8 mouse cellular contexts compared by ENCODE assay signal in the genomic region with DNA sequence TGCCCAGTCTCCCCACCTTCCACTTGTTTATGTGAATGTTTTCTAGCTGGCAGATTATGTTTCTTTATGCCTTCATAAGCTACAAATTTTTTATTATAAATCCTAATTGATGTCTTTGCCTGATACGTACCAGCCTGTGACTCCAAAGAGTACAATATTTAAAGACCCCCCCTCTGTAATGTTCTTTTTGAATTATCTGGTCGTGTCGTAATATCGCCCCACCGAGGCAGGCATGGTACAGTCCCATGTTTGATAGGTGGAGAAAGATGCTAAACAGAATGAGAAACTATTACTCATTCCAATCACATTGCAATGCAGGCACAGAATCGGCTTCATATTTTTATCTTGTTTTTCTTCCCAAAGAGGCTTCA. TPM values are rescaled to one million over a fixed set of nuclear protein-coding genes. Genes with fewer than 3 reads are reported as not detected.
A peak's percentile ranks its signal among the peaks of the same experiment; 100 is the strongest.
DNase-seq lines count a peak whose midpoint lies in the region; ATAC-seq and TF ChIP-seq lines count a peak whose summit lies in the region.

No protein-coding gene starts in this region.

- no peak; the same call in 1 of the 2 replicates for TF ChIP-seq CTCF in gastrocnemius, adult 2 months (IDR thresholded peaks at IDR 0.05)
- TF ChIP-seq CTCF in forebrain, postnatal 0 days (IDR thresholded peaks at IDR 0.05; ENCODE audit: low read depth), result peak; percentile 54

- H3K4me3 ChIP-seq in gastrocnemius, adult 2 months, result peak overlapping the region; percentile 99
- peak overlapping the region; percentile 98 for H3K4me3 ChIP-seq in forebrain, postnatal 0 days (ENCODE audit: low read depth, low read length)
- peak overlapping the region; percentile 95 for H3K4me3 ChIP-seq in limb, embryonic 11.5 days (ENCODE audit: low read depth, low read length)
- H3K4me3 ChIP-seq in neural tube, embryonic 12.5 days, result peak overlapping the region; percentile 99

- peaks cover 19% of the 10 kb centered on the region for H3K4me1 ChIP-seq in forebrain, postnatal 0 days (ENCODE audit: insufficient read depth)
- H3K4me1 ChIP-seq in limb, embryonic 11.5 days (ENCODE audit: control insufficient read depth, insufficient read depth, low read length), result 0 out of 2 replicates have a peak, but pooled peaks cover 5% of the 10 kb centered on the region
- H3K4me1 ChIP-seq in neural tube, embryonic 12.5 days, result peaks cover 16% of the 10 kb centered on the region

- DNase-seq in gastrocnemius, adult 2 months, result no peak
- DNase-seq in gastrocnemius, postnatal 25 days, result no peak
- peak; percentile 36 for DNase-seq in urinary bladder, postnatal 14 days (ENCODE audit: low spot score)
- DNase-seq in urinary bladder, postnatal 4 days (ENCODE audit: low spot score in 2 of 2), result no peak
- DNase-seq in forebrain, postnatal 0 days, result no peak
- DNase-seq in limb, embryonic 11.5 days (ENCODE audit: low spot score), result no peak
- no peak for DNase-seq in gastrocnemius, postnatal 10 days

- under 1% methylated on average over 6 of the region's 6 CpGs for WGBS in forebrain, postnatal 0 days
- 5% methylated on average over 6 of the region's 6 CpGs for WGBS in limb, embryonic 11.5 days
- WGBS in neural tube, embryonic 12.5 days, result 2% methylated on average over 6 of the region's 6 CpGs

- no peaks in the 10 kb centered on the region for H3K27me3 ChIP-seq in forebrain, postnatal 0 days (ENCODE audit: insufficient read depth, low read length)
- no peaks in the 10 kb centered on the region for H3K27me3 ChIP-seq in limb, embryonic 11.5 days (ENCODE audit: control insufficient read depth, insufficient read depth, low read length)
- no peaks in the 10 kb centered on the region for H3K27me3 ChIP-seq in neural tube, embryonic 12.5 days (replicated peaks)

- H3K4me2 ChIP-seq in forebrain, postnatal 0 days (ENCODE audit: low read depth), result peak overlapping the region; percentile 78
- H3K4me2 ChIP-seq in limb, embryonic 11.5 days (ENCODE audit: low read depth, severe bottlenecking), result peak overlapping the region; percentile 50; the same call in 1 of the 2 replicates
- peak overlapping the region; percentile 69 for H3K4me2 ChIP-seq in neural tube, embryonic 12.5 days (replicated peaks)

- peak overlapping the region; percentile 99 for H3K9ac ChIP-seq in forebrain, postnatal 0 days
- H3K9ac ChIP-seq in limb, embryonic 11.5 days (ENCODE audit: low read length), result no peak overlapping the region
- H3K9ac ChIP-seq in neural tube, embryonic 12.5 days, result 0 out of 2 replicates have a peak overlapping the region, but pooled peaks have one; percentile 97

- no peaks in the 10 kb centered on the region for H3K36me3 ChIP-seq in forebrain, postnatal 0 days (ENCODE audit: insufficient read depth)
- no peaks in the 10 kb centered on the region for H3K36me3 ChIP-seq in limb, embryonic 11.5 days (ENCODE audit: control insufficient read depth, insufficient read depth, low read length)
- H3K36me3 ChIP-seq in neural tube, embryonic 12.5 days, result 0 out of 2 replicates have a peak, but pooled peaks cover 2% of the 10 kb centered on the region

- peak; percentile 87 for ATAC-seq in forebrain, postnatal 0 days
- ATAC-seq in limb, embryonic 11.5 days (ENCODE audit: insufficient number of reproducible peaks, low FRiP score, low TSS enrichment, low read depth), result peak; percentile 49
- peak; percentile 63 for ATAC-seq in neural tube, embryonic 12.5 days (ENCODE audit: low FRiP score, low read depth)

- no peaks in the 10 kb centered on the region for H3K9me3 ChIP-seq in forebrain, postnatal 0 days (ENCODE audit: low read length)
- H3K9me3 ChIP-seq in limb, embryonic 11.5 days (ENCODE audit: control insufficient read depth, low read length), result no peaks in the 10 kb centered on the region
- no peaks in the 10 kb centered on the region for H3K9me3 ChIP-seq in neural tube, embryonic 12.5 days

- intact Hi-C loops in gastrocnemius, adult 2 months (cut with DNase I), result loop anchor here (5.0 kb wide), 1 partner anchor 41 kb away; no protein-coding TSS in a partner anchor

- peak overlapping the region; percentile 99 for H3K27ac ChIP-seq in gastrocnemius, adult 2 months
- peak overlapping the region; percentile 99 for H3K27ac ChIP-seq in forebrain, postnatal 0 days (ENCODE audit: low read depth, low read length)
- H3K27ac ChIP-seq in limb, embryonic 11.5 days (replicated peaks; ENCODE audit: low read depth, low read length), result no peak overlapping the region
- peak overlapping the region; percentile 39; the same call in 1 of the 2 replicates for H3K27ac ChIP-seq in neural tube, embryonic 12.5 days

RNA-seq across cellular contexts. Expression of a gene that starts 0.4 kb away (rescaled TPM):
- 10 to 100 TPM; 30.6 to 37.7 TPM for total RNA-seq in gastrocnemius, adult 2 months (2021)
- 10 to 100 TPM; 28.8 to 32.7 TPM for total RNA-seq in gastrocnemius, postnatal 25 days (2021)
- 300 and 363 TPM in 2 replicates for total RNA-seq in forebrain, postnatal 0 days (2014; rRNA removed)
- 533 and 637 TPM in 2 replicates for polyA plus RNA-seq in forebrain, postnatal 0 days (2015; fragmentation: Nextera tagmentation; extraction: Ambion mirVana)
- 78.5 and 94.1 TPM in 2 replicates for polyA plus RNA-seq in limb, embryonic 11.5 days (2014; fragmentation: Nextera tagmentation; extraction: Ambion mirVana)
- polyA plus RNA-seq in neural tube, embryonic 12.5 days (2016; fragmentation: Nextera tagmentation; extraction: Ambion mirVana), result 390 and 430 TPM in 2 replicates
- 10 to 100 TPM; 50.5 to 55.1 TPM for total RNA-seq in gastrocnemius, postnatal 10 days (2021)

RNA-seq across cellular contexts. Expression of a gene that starts 10.3 kb away (rescaled TPM):
- 1 to 10 TPM; 7.8 to 8.5 TPM for total RNA-seq in gastrocnemius, adult 2 months (2021)
- total RNA-seq in gastrocnemius, postnatal 25 days (2021), result 10 to 100 TPM in 1 of 2 experiments, 1 to 10 TPM in 1; 8.7 to 14.3 TPM
- 15.9 and 18.3 TPM in 2 replicates for total RNA-seq in forebrain, postnatal 0 days (2014; rRNA removed)
- 2.0 and 4.2 TPM in 2 replicates for polyA plus RNA-seq in forebrain, postnatal 0 days (2015; fragmentation: Nextera tagmentation; extraction: Ambion mirVana)
- 10.6 and 10.9 TPM in 2 replicates for polyA plus RNA-seq in limb, embryonic 11.5 days (2014; fragmentation: Nextera tagmentation; extraction: Ambion mirVana)
- 7.3 and 8.3 TPM in 2 replicates for polyA plus RNA-seq in neural tube, embryonic 12.5 days (2016; fragmentation: Nextera tagmentation; extraction: Ambion mirVana)
- 10 to 100 TPM; 22.8 to 27.5 TPM for total RNA-seq in gastrocnemius, postnatal 10 days (2021)
